23 mouse cellular contexts compared by ENCODE assay signal in the genomic region with DNA sequence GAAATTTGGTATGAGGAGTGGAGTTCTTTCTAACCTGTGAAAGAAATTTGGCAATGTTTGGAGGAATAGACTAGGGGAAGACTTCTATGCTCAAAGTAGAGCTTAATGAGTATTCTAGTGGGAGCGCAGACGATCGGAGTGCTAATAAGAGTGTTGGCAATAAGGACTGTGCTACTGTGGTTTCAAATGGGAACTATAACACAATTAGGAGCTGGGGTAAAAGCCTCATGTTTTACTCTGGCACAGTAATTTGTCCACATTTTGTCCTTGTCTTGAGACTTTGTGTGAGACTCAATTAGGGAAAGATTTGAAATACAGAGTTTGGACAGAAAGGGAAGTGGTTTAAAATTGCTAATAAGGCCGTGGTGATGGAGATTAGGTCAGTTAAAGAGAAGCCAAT. TPM values are rescaled to one million over a fixed set of nuclear protein-coding genes. Genes with fewer than 3 reads are reported as not detected.
A peak's percentile ranks its signal among the peaks of the same experiment; 100 is the strongest.
DNase-seq lines count a peak whose midpoint lies in the region; ATAC-seq lines count a peak whose summit lies in the region.
"Had no signal": no experiment of that assay in that cellular context is flagged by ENCODE, and none has a peak within 500 bp of the region (broad histone marks: within the 10 kb centered on the region; RNA-seq: fewer than 3 reads in every experiment).

No protein-coding gene starts in this region.

- 52% methylated on average over 4 of the region's 4 CpGs for WGBS in forebrain, embryonic 13.5 days
- 59% methylated on average over 4 of the region's 4 CpGs for WGBS in forebrain, embryonic 12.5 days
- 51% methylated on average over 4 of the region's 4 CpGs for WGBS in forebrain, embryonic 15.5 days
- 77% methylated on average over 4 of the region's 4 CpGs for WGBS in forebrain, embryonic 10.5 days

- no peak overlapping the region for H3K4me2 ChIP-seq in forebrain, embryonic 13.5 days
- H3K4me2 ChIP-seq in forebrain, embryonic 12.5 days, result no peak overlapping the region
- H3K4me2 ChIP-seq in forebrain, embryonic 15.5 days (replicated peaks), result no peak overlapping the region
- H3K4me2 ChIP-seq: embryonic facial prominence, embryonic 13.5 days; embryonic facial prominence, embryonic 15.5 days had no signal

- no peaks in the 10 kb centered on the region for H3K9me3 ChIP-seq in forebrain, embryonic 13.5 days (replicated peaks)
- no peaks in the 10 kb centered on the region for H3K9me3 ChIP-seq in forebrain, embryonic 12.5 days
- no peaks in the 10 kb centered on the region for H3K9me3 ChIP-seq in forebrain, embryonic 15.5 days
- H3K9me3 ChIP-seq in forebrain, embryonic 10.5 days, result no peaks in the 10 kb centered on the region
- H3K9me3 ChIP-seq: embryonic facial prominence, embryonic 13.5 days; embryonic facial prominence, embryonic 15.5 days; G1E had no signal

- peak; percentile 76 for ATAC-seq in forebrain, embryonic 13.5 days
- ATAC-seq in forebrain, embryonic 12.5 days (ENCODE audit: low FRiP score), result no peak
- peak; percentile 72; the same call in 1 of the 2 replicates for ATAC-seq in forebrain, embryonic 15.5 days (replicated peaks)
- ATAC-seq: CD4-positive, CD25-positive, alpha-beta regulatory T cell, adult 4 months had no signal

- no peaks in the 10 kb centered on the region for H3K27me3 ChIP-seq in forebrain, embryonic 13.5 days
- H3K27me3 ChIP-seq in forebrain, embryonic 12.5 days, result no peaks in the 10 kb centered on the region
- H3K27me3 ChIP-seq in forebrain, embryonic 15.5 days, result no peaks in the 10 kb centered on the region
- H3K27me3 ChIP-seq in forebrain, embryonic 10.5 days (ENCODE audit: poor library complexity, severe bottlenecking), result no peaks in the 10 kb centered on the region
- H3K27me3 ChIP-seq: CH12.LX; embryonic facial prominence, embryonic 13.5 days; embryonic facial prominence, embryonic 15.5 days had no signal

- no peak overlapping the region for H3K27ac ChIP-seq in forebrain, embryonic 13.5 days
- no peak overlapping the region for H3K27ac ChIP-seq in forebrain, embryonic 12.5 days
- no peak overlapping the region for H3K27ac ChIP-seq in forebrain, embryonic 15.5 days (replicated peaks)
- H3K27ac ChIP-seq in forebrain, embryonic 10.5 days, result no peak overlapping the region
- H3K27ac ChIP-seq: embryonic facial prominence, embryonic 13.5 days; embryonic facial prominence, embryonic 15.5 days had no signal

- no peak overlapping the region for H3K9ac ChIP-seq in forebrain, embryonic 13.5 days
- H3K9ac ChIP-seq in forebrain, embryonic 12.5 days, result no peak overlapping the region
- H3K9ac ChIP-seq in forebrain, embryonic 15.5 days (replicated peaks), result no peak overlapping the region
- H3K9ac ChIP-seq: embryonic facial prominence, embryonic 13.5 days; embryonic facial prominence, embryonic 15.5 days had no signal

- no peaks in the 10 kb centered on the region for H3K36me3 ChIP-seq in forebrain, embryonic 13.5 days (ENCODE audit: poor library complexity, severe bottlenecking)
- no peaks in the 10 kb centered on the region for H3K36me3 ChIP-seq in forebrain, embryonic 12.5 days (replicated peaks)
- H3K36me3 ChIP-seq in forebrain, embryonic 15.5 days, result no peaks in the 10 kb centered on the region
- no peaks in the 10 kb centered on the region for H3K36me3 ChIP-seq in forebrain, embryonic 10.5 days (replicated peaks)
- H3K36me3 ChIP-seq: embryonic facial prominence, embryonic 13.5 days; embryonic facial prominence, embryonic 15.5 days; G1E had no signal

- DNase-seq in forebrain, embryonic 10.5 days (ENCODE audit: extremely low spot score, low spot score), result no peak
- DNase-seq in layer of hippocampus, adult 9-11 months, result peak; percentile 4
- no peak for DNase-seq in layer of hippocampus, postnatal 36 days
- DNase-seq in cerebellum, postnatal 4 days (ENCODE audit: low spot score in 2 of 2), result no peak
- DNase-seq: adrenal gland, adult 2 months; adrenal gland, postnatal 10 days; adrenal gland, postnatal 25 days; B cell, adult 2 months; cerebellum, adult 11-12 months; cerebellum, adult 2 months; cerebellum, adult 9-10 months; cerebellum, postnatal 10 days; cerebellum, postnatal 25 days; embryo, embryonic 11 days had no signal

- H3K4me3 ChIP-seq in forebrain, embryonic 13.5 days, result no peak overlapping the region
- H3K4me3 ChIP-seq in forebrain, embryonic 12.5 days (replicated peaks), result no peak overlapping the region
- H3K4me3 ChIP-seq in forebrain, embryonic 15.5 days, result no peak overlapping the region
- no peak overlapping the region for H3K4me3 ChIP-seq in forebrain, embryonic 10.5 days
- H3K4me3 ChIP-seq: embryonic facial prominence, embryonic 13.5 days; embryonic facial prominence, embryonic 15.5 days; erythroblast, embryonic 14.5 days had no signal

- no peaks in the 10 kb centered on the region for H3K4me1 ChIP-seq in forebrain, embryonic 13.5 days
- H3K4me1 ChIP-seq in forebrain, embryonic 12.5 days, result no peaks in the 10 kb centered on the region
- no peaks in the 10 kb centered on the region for H3K4me1 ChIP-seq in forebrain, embryonic 15.5 days
- H3K4me1 ChIP-seq in forebrain, embryonic 10.5 days, result no peaks in the 10 kb centered on the region
- H3K4me1 ChIP-seq: embryonic facial prominence, embryonic 13.5 days; embryonic facial prominence, embryonic 15.5 days had no signal

RNA-seq across cellular contexts. Expression of gene Shroom4, which starts 53.6 kb away (rescaled TPM):
- 1.3 and 1.9 TPM in 2 replicates for polyA plus RNA-seq in forebrain, embryonic 13.5 days (2015; fragmentation: Nextera tagmentation; extraction: Ambion mirVana)
- 3.6 and 4.2 TPM in 2 replicates for polyA plus RNA-seq in forebrain, embryonic 12.5 days (2016; fragmentation: Nextera tagmentation; extraction: Ambion mirVana)
- polyA plus RNA-seq in forebrain, embryonic 15.5 days (2015; fragmentation: Nextera tagmentation; extraction: Ambion mirVana), result 1.3 and 1.6 TPM in 2 replicates
- 5.1 and 5.4 TPM in 2 replicates for polyA plus RNA-seq in forebrain, embryonic 10.5 days (2016; fragmentation: Nextera tagmentation; extraction: Ambion mirVana)
- 1 to 10 TPM; 5.6 to 5.7 TPM for total RNA-seq in layer of hippocampus, postnatal 36 days (2021)
- polyA plus RNA-seq: CD4-positive, CD25-positive, alpha-beta regulatory T cell, adult 4 months; erythroblast, embryonic 14.5 days; G1E had no signal
